Mouse (Mus musculus) layer of hippocampus, adult 2 months (tissue): ENCODE measurements at regions not wholly inside any gene's neighbourhood (a gene's known extent, or its start where the extent isn't known, plus 50 kb on each side); places are given as distances from the start of the nearest gene placed in this dataset.
"Not testable (repeated sequence)": the region's sequence is repeated elsewhere in the genome, so short reads cannot be mapped to it uniquely, and the experiment has no call there.

Source experiments
- DNase-seq, 2 experiments: peaks; one replicate each; pipeline ENCODE4 v3.0.0; 2022; ENCODE audit warnings: low spot score in 2 of 2
- H3K27ac ChIP-seq: fragments of 200-600 bp; 2 replicates; pipeline ENCODE4 v1.8.1; 2022
- H3K4me3 ChIP-seq: fragments of 200-600 bp; 2 replicates; pipeline ENCODE4 v1.8.1; 2022; ENCODE audit warnings: mild to moderate bottlenecking
- CTCF ChIP-seq: fragments of 200-600 bp; conservative IDR thresholded peaks from 2 replicates; pipeline ENCODE4 v1.8.1; 2022; ENCODE audit warnings: antibody characterized with exemption, mild to moderate bottlenecking, moderate library complexity

DNA sequence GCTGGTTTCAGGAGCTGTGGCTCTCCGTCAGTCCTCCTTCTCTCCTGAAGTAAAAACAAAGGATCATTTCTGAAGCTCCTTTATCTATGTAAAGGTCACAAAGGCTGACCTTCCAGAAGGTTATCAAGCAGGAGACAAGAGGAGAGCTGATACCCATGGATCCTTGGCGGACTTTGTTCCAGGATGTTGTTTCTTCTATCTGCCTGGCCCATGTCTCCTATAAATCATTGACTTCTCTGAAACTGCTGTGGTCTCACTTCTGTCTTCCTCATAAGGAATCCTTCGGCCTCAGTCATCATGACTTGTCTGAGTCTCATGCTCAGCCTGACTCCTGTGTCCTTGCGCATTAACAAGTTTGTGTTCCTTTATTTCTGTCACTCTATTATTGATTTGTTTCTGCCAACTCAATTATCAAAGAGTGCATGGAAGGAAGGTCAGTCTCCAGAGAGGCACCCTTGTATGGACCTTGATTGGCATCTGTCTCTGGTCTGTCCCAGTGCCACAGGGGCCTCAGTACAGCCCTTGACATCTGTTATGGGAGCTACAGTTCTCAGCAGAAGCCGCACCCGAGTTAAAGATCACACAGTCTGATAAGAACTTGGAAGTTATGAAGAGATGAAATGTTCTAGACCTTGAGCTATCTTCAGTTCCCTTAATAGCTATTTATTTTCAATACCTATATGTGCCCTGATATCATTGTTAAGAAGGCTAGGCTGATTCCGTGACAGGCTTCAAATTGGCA is 53.2 kb upstream of the Dazl start:
- DNase-seq = no peak
- Histone ChIP-seq H3K4me3 (no peak overlapping the region), H3K27ac (no peak overlapping the region)
- no peak for TF ChIP-seq CTCF

DNA sequence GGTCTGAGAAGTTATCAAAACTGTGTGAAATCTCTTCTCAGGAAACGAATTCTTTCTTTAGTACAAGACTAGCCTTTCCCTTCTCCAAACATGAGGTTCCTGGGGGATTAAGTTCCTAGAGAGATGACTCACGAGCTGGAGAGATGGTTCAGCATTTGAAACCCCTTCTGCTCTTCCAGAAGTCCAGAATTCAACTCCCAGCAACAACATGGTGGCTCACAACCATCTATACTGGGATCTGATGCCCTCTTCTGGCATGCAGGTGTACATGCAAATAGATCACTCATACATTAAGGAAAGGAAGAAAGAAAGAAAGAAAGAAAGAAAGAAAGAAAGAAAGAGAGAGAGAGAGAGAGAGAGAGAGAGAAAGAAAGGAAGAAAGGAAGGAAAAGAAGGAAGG is 60.4 kb upstream of the Dazl start:
- not testable (repeated sequence) for H3K27ac ChIP-seq, DNase-seq, H3K4me3 ChIP-seq

DNA sequence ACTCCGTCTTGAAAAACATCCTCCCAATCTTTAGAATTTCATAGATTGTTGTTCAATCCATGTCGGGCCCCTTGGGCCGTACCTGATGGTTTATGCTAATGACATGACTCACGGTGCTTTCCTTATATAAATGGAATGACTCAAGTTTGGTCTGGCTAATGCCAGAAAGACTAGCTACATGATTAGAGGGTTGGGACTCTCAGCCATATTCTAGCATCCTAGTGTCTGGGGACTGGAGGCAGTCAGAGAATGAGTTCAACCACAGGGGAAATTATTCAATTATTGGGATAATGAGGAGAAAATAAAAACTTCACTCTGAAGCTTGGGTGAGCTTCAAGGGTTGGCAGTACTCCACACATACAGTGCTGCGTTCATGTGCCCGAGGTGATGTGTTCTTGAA is 60.9 kb upstream of the Dazl start:
- no peak for TF ChIP-seq CTCF
- DNase-seq = no peak
- H3K4me3 ChIP-seq = no peak overlapping the region
- no peak overlapping the region for H3K27ac ChIP-seq

DNA sequence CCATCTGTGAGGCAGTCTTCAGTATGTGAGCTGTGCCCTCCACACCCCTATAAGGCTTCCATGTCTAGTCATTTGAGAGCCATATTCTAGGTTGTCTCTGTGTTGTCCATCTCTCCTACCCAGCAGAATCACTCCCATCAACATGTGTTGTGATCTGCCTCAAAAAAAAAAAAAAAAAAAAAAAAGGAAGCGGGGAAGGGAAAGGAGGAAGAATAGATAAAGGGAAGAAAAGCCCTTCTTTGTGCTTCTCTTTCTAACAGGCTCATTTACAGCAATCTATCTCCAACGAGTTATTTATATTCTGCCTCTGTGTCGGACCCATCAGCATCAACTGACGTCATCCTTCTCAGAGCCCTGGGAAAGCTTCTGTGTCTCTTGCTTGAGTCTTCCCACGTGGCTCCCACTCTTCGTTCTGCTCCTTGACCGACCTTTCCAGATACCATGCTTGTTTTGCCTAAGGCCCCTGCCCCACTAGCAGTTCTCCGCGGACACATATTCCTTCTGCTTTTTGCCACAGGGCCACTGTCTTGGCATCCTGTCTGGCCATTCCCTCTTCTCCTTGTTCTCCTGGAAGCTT is 68.3 kb upstream of the Dazl start:
- Histone ChIP-seq H3K4me3 (no peak overlapping the region), H3K27ac (no peak overlapping the region)
- DNase-seq = no peak
- TF ChIP-seq CTCF = no peak

DNA sequence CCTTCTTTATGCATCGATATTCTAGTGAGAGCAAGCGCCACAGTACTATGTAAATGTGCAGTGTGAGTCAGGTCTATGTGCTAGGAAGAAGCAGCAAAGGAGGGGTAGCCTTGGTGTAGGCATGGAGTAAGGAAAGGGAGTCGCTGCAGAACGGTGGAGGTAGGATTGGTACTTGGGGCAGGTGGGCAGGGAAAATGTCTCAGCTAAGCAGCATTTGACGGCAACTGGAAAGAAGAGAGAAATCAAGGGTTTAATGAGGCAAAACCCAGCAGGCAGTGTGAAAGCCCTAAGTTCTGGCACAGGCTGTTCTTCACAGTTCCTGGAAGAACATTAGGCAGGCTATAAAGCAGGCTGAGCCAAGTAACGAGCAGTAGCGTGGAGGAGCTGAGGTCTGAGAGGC is 72.0 kb upstream of the Dazl start:
- TF ChIP-seq CTCF = no peak
- Histone ChIP-seq H3K4me3 (no peak overlapping the region), H3K27ac (no peak overlapping the region)
- no peak for DNase-seq

DNA sequence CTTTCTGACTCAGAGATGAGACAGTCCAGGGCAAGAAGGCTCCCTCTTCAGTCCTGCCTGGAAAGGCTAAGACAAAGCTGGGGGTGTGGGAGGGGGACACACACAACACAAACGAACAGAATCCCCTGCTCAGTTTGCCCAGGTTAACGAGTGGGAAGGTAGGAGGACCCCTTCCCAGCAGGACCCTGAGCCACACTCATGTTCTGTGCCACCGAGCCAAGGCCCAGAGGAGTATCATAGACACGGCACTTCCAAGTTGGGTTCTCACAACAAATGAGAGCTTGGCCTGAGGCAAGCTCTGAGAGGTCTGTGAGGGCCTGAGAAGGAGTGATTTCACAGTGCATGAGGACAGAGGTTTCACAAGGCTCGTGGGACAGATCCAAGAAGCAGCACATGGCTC is 72.7 kb upstream of the Dazl start:
- TF ChIP-seq CTCF = no peak
- no peak overlapping the region for H3K27ac ChIP-seq
- H3K4me3 ChIP-seq = no peak overlapping the region
- no peak for DNase-seq

DNA sequence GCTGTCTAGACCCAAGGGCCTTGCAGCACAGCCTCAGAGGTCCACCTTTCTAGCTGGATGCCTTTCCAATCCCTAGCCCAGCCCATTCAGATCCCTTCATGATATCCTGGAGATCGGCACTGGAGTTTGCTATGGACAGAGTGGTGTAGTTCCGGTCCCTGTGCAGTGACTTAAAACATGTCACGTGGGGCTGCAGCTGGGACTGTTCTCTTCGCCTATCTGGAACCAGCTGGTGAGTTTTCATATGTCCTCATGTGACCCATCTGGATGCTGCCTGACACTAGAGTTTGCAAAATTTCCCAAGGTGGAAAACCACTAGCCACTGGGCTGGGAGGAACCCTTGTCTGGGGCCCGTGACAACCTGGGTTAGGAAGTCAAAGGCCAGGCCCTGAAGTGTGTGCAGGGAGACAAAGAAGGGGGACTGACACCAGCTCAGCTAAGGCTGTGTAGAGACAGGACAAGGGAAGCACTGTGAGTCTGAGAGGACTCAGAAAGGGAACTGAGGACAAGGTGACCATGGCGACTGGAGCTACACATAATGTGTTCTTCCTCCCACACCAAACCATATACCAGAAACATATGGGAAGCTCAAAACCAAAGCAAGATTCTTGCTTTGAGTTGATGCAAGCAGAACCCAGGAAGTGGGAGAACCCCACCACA is 75.9 kb upstream of the Dazl start:
- Histone ChIP-seq H3K27ac (no peak overlapping the region), H3K4me3 (no peak overlapping the region)
- peak in 1 of 2 experiments; percentile 14 for DNase-seq
- TF ChIP-seq CTCF = no peak

DNA sequence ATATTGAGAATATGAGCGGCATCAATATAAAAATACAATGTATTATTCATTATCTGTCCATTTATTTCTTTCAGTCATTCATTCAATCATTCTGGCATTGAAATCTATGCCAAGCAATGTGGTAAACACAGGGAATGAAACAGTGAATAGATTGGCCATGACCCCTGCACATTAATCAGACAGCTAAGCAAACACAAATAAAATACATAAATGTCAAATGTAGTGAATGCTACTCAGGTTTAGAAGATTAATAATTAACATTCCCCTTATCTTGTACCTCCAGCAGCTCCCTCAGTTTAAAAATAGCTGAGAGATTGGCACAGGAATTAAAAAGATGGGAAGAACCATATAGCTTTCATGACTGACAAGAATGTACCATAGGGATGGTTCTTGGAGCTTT is 77.0 kb upstream of the Dazl start:
- Histone ChIP-seq H3K4me3 (no peak overlapping the region), H3K27ac (no peak overlapping the region)
- no peak for DNase-seq
- no peak for TF ChIP-seq CTCF

DNA sequence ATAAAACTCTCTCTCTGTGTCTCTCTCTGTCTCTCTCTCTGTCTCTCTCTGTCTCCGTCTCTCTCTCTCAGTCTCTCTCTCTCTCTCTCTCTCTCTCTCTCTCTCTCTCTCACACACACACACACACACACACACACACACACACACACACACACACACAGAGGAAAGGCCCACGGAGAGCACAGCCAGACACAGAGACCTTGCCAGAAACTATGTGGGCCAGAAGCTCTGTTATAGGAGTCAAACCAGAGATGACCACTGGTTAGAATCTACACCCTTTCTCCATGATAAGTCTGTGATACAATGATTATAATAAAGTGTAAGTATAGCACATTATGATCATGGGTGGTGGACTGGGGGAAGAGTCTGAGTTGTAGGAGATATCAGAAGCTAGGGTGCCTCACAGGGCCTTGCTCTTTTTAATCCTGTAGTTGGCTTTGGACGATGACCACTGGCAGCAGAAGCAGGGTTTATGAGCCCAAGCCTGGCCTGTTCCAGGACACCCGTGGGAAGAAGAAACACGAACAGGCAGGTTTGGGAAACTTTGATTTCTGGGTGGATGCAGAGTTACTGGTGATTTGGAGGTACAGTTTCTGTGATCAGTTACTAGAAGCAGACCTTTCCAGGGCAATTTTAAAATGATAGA is 80.2 kb upstream of the Dazl start:
- TF ChIP-seq CTCF = no peak
- Histone ChIP-seq H3K27ac (no peak overlapping the region), H3K4me3 (no peak overlapping the region)
- DNase-seq = no peak

DNA sequence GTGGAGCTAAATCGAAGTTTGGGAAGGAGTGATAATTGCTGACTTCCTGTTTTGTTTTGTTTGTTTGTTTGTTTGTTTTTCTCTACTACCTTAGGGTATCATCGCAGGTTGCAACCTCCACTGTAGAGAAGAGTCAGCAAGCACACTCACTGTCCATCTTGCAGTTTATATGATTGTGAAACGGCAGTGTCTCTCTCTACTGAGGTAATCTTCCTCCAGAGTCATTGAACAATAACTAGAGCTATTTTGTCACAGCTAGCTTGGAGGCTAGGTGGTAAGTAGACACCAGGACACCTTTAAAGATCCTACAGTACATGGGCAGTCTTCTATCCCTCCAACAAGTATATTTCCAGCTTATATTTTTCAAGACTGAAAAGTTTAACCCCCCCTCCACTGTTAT is 82.0 kb upstream of the Dazl start:
- Histone ChIP-seq H3K4me3 (no peak overlapping the region), H3K27ac (no peak overlapping the region)
- no peak for DNase-seq
- TF ChIP-seq CTCF = no peak

DNA sequence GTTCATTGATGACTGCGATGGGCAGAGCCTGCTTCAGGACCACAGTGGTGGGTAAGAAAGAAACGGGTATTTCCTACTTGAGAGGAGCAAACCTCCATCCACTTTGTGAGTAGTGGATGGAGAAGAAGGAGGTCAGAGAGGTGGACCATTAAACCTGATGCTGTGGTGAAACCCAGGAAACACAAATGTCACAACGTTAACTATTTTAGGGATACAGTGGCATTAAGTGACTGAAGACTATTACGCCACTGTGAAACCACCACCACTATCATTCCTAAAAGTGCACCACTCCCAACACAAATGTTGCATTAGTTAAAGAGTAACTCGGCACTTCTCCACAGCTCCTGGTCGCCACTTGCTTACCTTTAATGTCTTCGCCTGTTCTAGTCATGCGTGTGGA is 83.3 kb upstream of the Dazl start:
- Histone ChIP-seq H3K27ac (no peak overlapping the region), H3K4me3 (no peak overlapping the region)
- no peak for DNase-seq
- no peak for TF ChIP-seq CTCF

DNA sequence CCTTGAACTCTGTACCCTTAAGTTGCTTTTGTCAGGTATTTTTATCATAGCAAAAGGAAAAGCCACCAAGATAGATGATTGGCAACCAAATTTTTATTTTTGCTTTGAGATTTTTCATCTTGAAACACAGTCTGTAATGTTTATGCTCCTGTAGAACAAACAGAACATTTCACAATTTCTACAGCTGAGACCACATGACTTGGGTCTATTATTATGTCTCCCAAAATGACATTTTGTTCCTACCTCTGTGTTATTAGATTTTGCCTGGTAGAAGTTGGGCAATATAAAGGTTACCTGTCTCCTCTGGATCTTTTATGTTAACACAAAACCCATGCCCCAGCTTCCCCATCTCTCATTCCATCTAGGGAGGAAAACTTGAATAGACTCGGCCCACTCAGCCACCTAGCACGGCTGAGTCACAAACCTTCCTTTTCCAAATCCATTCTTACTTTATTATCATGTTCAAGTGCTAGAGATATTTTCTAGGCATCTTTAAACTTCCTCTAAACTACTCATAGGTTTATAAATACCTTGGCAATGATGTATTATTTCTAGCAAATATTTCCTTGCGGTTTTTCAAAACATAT is 84.8 kb upstream of the Dazl start:
- no peak for DNase-seq
- H3K27ac ChIP-seq = no peak overlapping the region
- no peak overlapping the region for H3K4me3 ChIP-seq
- TF ChIP-seq CTCF = no peak
